Mouse (Mus musculus): ENCODE results near the gene Cdh13. TPM values are rescaled to one million over a fixed set of nuclear protein-coding genes. Genes with fewer than 3 reads are reported as not detected.

Cdh13 gene
- polyA plus RNA-seq, 1 experiment = 44.3 TPM

DNA sequence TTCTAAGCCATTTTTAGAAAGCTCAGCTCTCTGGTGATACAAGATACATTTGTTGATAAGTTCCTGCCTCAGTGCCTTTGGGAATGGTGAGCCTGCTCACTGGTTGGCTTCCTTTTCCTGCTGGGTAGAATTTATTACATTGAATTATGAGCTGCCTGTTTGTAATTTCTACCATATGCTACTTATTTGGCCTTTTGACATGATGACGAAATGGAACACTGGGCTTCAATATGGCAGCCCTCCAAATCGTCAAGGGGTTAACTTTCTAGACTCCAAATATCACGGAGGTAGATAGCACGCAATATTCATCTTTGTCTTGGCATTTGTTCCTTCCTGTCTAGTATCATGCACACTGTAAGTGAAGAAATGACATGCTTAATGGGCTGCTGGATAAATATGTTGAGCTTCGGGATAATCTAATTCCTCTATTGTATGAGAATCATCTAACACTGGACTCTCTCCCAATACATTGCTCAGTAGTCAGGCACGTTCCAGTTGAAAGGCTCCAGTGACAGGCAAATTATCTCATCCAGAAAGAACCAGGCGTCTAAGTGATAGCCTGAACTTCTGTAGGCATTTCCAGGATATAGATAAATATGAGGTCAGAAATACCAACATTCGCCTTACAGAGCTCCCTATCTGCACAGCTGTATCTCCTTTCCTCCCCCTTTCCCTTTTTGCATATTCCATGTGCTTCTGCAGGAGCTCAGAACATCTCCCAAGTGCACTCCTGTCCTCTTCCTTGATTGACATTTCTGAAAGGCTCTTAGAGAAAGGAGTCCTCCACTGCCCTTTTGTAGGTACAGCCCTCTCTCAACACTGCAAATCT lies 378.7 kb downstream of the Cdh13 start:
- no peak for DNase-seq
- no peak for TF ChIP-seq CTCF (IDR thresholded peaks at IDR 0.05; ENCODE audit: insufficient read depth, low read length)
- TF ChIP-seq POLR2A (IDR thresholded peaks at IDR 0.05; ENCODE audit: borderline replicate concordance, extremely low read depth, low read depth, low read length) = no peak
- Histone ChIP-seq H3K4me3 (replicated peaks; ENCODE audit: extremely low read depth, low read depth, low read length) (no peak overlapping the region), H3K4me1 (ENCODE audit: control insufficient read depth, insufficient read depth, low read length) (no peaks in the 10 kb centered on the region)
- 56% methylated on average over 8 of the region's 8 CpGs for WGBS

DNA sequence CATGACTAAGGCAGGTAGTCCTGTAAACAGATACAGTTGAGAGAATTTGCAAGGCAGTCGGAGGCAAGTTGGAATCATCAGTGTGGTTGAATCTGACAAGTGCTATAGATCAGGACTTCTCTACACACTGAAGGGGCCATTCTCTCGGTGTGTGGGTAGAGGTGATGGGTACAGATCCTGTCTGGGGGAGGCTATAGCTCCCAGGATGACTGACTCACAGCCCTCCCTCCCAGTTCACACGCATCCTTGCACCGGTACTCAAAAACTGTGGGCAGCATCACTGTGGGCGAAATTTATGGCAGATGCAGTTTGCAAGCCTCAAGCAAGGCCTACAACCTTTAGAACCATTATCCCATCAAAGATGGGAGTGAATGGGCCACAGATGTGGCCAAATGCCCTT lies 381.5 kb downstream of the Cdh13 start:
- DNase-seq = no peak
- H3K4me3 ChIP-seq (replicated peaks; ENCODE audit: extremely low read depth, low read depth, low read length) = no peak overlapping the region
- WGBS = 86% methylated on average over 5 of the region's 5 CpGs

DNA sequence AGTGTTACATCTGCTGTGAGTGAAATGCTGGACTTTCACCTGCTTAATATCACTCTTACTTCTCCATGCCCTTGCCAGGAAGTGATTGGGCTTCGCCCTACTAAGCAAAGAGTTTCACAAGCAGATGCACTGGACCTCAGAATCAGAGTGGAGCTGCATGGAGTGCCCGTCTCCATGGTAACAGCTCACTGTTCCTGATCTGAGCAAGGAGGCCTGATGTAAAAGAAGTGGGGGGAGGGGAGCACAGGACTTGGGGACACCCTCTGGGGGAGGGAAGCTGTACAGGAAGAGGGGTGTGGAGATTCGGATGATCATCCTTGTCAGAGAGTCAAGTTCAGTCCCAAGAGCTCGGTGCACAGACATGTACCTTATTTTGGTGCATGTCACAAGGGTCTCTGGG lies 384.2 kb downstream of the Cdh13 start:
- Histone ChIP-seq H3K4me3 (replicated peaks; ENCODE audit: extremely low read depth, low read depth, low read length) (no peak overlapping the region), H3K4me1 (ENCODE audit: control insufficient read depth, insufficient read depth, low read length) (no peaks in the 10 kb centered on the region)
- 76% methylated on average over 4 of the region's 4 CpGs for WGBS
- no peak for DNase-seq
- no peak for TF ChIP-seq POLR2A (IDR thresholded peaks at IDR 0.05; ENCODE audit: borderline replicate concordance, extremely low read depth, low read depth, low read length)
- TF ChIP-seq CTCF (IDR thresholded peaks at IDR 0.05; ENCODE audit: insufficient read depth, low read length) = no peak

More for the DNA sequence above, 381.5 kb downstream of the Cdh13 start:
- no peak for TF ChIP-seq POLR2A (IDR thresholded peaks at IDR 0.05; ENCODE audit: borderline replicate concordance, extremely low read depth, low read depth, low read length)
- no peak for TF ChIP-seq CTCF (IDR thresholded peaks at IDR 0.05; ENCODE audit: insufficient read depth, low read length)
- H3K4me1 ChIP-seq (ENCODE audit: control insufficient read depth, insufficient read depth, low read length) = no peaks in the 10 kb centered on the region

DNA sequence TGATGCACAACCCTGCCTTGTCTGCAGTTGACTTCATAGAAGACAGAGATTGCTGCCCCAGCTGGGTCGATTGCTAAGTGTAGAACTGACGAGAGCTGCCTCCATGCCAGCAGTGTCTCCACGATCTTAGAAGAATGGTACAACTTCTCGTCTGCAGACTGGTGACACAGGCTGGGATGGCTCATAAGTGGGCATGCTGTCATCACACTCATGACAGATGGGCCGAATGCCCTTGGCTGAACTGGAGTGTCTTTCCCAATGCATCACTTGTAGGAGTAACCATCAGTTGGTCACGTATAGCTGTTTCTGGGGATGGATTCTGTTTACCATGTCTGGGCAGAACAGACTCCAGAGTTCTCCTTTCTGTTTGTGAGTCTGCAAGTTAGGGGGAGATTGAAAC lies 392.7 kb downstream of the Cdh13 start:
- TF ChIP-seq POLR2A (IDR thresholded peaks at IDR 0.05; ENCODE audit: borderline replicate concordance, extremely low read depth, low read depth, low read length) (no peak), CTCF (IDR thresholded peaks at IDR 0.05; ENCODE audit: insufficient read depth, low read length) (no peak)
- 80% methylated on average over 6 of the region's 6 CpGs for WGBS
- no peaks in the 10 kb centered on the region for H3K4me1 ChIP-seq (ENCODE audit: control insufficient read depth, insufficient read depth, low read length)
- no peak for DNase-seq
- H3K4me3 ChIP-seq (replicated peaks; ENCODE audit: extremely low read depth, low read depth, low read length) = no peak overlapping the region

DNA sequence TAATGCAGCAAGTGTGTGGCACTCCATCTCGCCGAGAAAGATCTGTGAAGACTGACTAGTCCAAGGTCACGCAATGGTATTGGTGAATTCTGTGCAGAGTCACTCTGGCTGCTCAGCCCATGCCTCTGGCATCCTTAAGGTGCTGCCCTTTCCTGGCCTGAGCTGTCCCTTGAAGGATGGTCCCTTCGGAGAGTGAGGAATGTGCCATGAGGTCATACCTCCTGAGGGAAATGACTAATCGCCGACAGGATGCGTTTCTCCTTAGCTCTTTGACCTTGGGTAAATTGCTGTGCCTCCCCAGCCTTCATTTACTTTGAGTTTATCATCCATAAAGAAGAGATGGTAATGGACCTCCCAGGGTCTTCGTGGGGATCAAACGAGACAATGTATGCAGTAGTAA lies 395.8 kb downstream of the Cdh13 start:
- WGBS = 44% methylated on average over 9 of the region's 9 CpGs
- TF ChIP-seq POLR2A (IDR thresholded peaks at IDR 0.05; ENCODE audit: borderline replicate concordance, extremely low read depth, low read depth, low read length) (no peak), CTCF (IDR thresholded peaks at IDR 0.05; ENCODE audit: insufficient read depth, low read length) (no peak)

DNA sequence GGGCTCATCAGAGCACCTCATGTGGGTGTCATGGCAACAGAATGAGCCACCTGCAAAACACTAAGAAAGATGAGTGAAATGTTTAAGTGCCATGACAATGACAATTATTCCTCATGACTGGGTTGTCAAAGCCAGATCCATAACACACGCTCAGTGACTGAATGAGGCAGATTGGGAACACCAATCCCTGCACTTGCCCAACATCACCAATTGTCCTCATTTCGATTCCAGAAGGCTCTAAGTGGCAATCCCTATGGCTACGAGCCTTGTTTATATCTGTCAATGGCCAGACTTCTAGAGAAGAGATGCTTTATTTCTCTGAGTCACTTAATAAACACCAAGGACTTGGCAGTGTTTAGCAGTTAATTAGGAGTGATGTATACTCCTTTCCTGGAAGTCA lies 399.9 kb downstream of the Cdh13 start:
- Histone ChIP-seq H3K4me1 (ENCODE audit: control insufficient read depth, insufficient read depth, low read length) (no peaks in the 10 kb centered on the region), H3K4me3 (replicated peaks; ENCODE audit: extremely low read depth, low read depth, low read length) (no peak overlapping the region)
- 50% methylated on average over 3 of the region's 3 CpGs for WGBS
- no peak for TF ChIP-seq POLR2A (IDR thresholded peaks at IDR 0.05; ENCODE audit: borderline replicate concordance, extremely low read depth, low read depth, low read length)
- TF ChIP-seq CTCF (IDR thresholded peaks at IDR 0.05; ENCODE audit: insufficient read depth, low read length) = no peak
- DNase-seq = no peak

More for the DNA sequence above, 395.8 kb downstream of the Cdh13 start:
- DNase-seq = no peak
- Histone ChIP-seq H3K4me1 (ENCODE audit: control insufficient read depth, insufficient read depth, low read length) (no peaks in the 10 kb centered on the region), H3K4me3 (replicated peaks; ENCODE audit: extremely low read depth, low read depth, low read length) (no peak overlapping the region)

DNA sequence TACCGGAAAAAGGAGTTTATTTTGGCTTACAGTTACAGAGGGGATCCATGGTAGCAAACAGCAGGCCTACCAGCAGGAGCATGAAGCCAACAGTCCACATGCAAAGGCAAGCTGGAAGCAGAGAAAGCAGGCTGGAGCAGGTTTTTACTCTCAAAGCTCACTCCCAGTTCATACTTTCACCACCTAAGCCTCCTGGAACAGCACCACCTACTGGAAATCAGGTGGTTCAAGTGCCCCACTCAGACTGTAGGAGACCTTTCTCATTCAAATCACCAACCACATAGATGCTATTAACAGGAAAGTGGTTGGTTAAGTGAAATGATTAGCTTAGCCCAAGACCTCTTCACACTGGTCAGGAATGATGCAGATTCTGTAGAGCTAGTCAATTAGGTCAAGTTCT lies 402.3 kb downstream of the Cdh13 start:
- DNase-seq = no peak
- no peak overlapping the region for H3K4me3 ChIP-seq (replicated peaks; ENCODE audit: extremely low read depth, low read depth, low read length)
- no peaks in the 10 kb centered on the region for H3K4me1 ChIP-seq (ENCODE audit: control insufficient read depth, insufficient read depth, low read length)
- 94% methylated on average over 1 of the region's 1 CpGs for WGBS
- TF ChIP-seq POLR2A (IDR thresholded peaks at IDR 0.05; ENCODE audit: borderline replicate concordance, extremely low read depth, low read depth, low read length) (no peak), CTCF (IDR thresholded peaks at IDR 0.05; ENCODE audit: insufficient read depth, low read length) (no peak)

DNA sequence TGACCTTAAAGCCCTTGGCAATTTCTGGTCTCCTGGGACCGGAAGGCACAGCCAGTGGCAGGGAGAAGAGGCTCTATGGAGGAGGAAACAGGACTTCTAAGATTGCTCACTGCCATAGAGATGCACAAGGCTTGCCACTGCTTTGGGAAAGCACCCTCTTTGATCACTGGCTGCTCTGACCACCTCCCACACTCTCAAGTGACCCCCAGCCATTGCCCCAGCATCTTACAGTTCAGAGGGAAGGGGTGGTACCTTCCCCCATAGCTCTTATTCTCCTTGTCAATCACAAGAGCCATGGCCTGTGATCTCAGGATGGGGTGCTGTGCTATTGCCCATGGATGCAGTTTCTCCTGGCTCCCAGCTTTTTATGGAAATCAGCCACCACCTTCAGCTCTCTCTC lies 406.3 kb downstream of the Cdh13 start:
- 58% methylated on average over 1 of the region's 1 CpGs for WGBS
- Histone ChIP-seq H3K4me3 (replicated peaks; ENCODE audit: extremely low read depth, low read depth, low read length) (no peak overlapping the region), H3K4me1 (ENCODE audit: control insufficient read depth, insufficient read depth, low read length) (no peaks in the 10 kb centered on the region)
- no peak for DNase-seq
- no peak for TF ChIP-seq CTCF (IDR thresholded peaks at IDR 0.05; ENCODE audit: insufficient read depth, low read length)
- TF ChIP-seq POLR2A (IDR thresholded peaks at IDR 0.05; ENCODE audit: borderline replicate concordance, extremely low read depth, low read depth, low read length) = no peak

DNA sequence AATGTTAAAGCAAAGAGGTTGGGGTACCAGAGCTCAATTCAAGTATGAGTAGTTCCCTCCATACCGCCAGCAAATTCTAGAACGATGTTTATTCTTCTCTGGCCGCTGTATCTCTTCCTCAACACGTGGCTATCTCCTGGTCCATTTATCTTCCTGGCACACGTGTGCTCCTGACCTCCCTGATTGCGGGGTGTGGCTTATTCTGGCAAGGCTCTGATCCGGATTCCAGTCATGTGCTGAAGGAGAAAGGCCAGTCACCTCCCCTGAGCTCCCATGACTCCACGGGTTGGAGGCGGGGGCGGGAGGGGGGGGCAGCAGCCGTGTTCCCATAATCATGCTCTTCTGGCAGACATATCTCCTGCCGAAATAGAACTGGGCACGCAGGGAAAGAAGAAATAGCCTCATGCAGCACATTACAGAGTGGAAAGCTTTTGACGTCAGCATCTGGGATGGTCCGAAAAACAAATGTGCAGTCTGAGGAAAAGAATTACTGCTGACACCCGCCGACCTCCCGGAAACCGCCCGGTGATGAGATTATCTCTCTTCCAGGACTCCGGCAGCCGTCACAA lies 417.9 kb downstream of the Cdh13 start:
- no peak for DNase-seq
- no peaks in the 10 kb centered on the region for H3K4me1 ChIP-seq (ENCODE audit: control insufficient read depth, insufficient read depth, low read length)
- H3K4me3 ChIP-seq (replicated peaks; ENCODE audit: extremely low read depth, low read depth, low read length) = no peak overlapping the region
- 37% methylated on average over 22 of the region's 22 CpGs for WGBS
- no peak for TF ChIP-seq POLR2A (IDR thresholded peaks at IDR 0.05; ENCODE audit: borderline replicate concordance, extremely low read depth, low read depth, low read length)
- no peak for TF ChIP-seq CTCF (IDR thresholded peaks at IDR 0.05; ENCODE audit: insufficient read depth, low read length)

- TF ChIP-seq CTCF (IDR thresholded peaks at IDR 0.05; ENCODE audit: insufficient read depth, low read length) (no peak), POLR2A (IDR thresholded peaks at IDR 0.05; ENCODE audit: borderline replicate concordance, extremely low read depth, low read depth, low read length) (no peak)
- 79% methylated on average over 3 of the region's 3 CpGs for WGBS
- Histone ChIP-seq H3K4me3 (replicated peaks; ENCODE audit: extremely low read depth, low read depth, low read length) (no peak overlapping the region), H3K4me1 (ENCODE audit: control insufficient read depth, insufficient read depth, low read length) (no peaks in the 10 kb centered on the region)
- no peak for DNase-seq
Measured at GRCm38 (mm10) chr8:118709366-118709765, 425.8 kb downstream of the Cdh13 start.
